Mouse (Mus musculus): Measurements from ENCODE around the gene 4930544D05Rik.
"Not testable (repeated sequence)": the region's sequence is repeated elsewhere in the genome, so short reads cannot be mapped to it uniquely, and the experiment has no call there.

The 4930544D05Rik gene

GRCm38 (mm10) chr11:70615516-70616093, at the start of gene 4930544D05Rik:
Gene 4930544D05Rik (plus strand): TSS chr11:70615848.
- no peak for DNase-seq (ENCODE audit: low spot score)

GRCm38 (mm10) chr11:70566586-70566985, 49.1 kb upstream of the 4930544D05Rik start:
- DNase-seq (ENCODE audit: low spot score): no peak

GRCm38 (mm10) chr11:70570614-70571013, 45.0 kb upstream of the 4930544D05Rik start:
- not testable (repeated sequence) for DNase-seq (ENCODE audit: low spot score)

GRCm38 (mm10) chr11:70571641-70572040, 44.0 kb upstream of the 4930544D05Rik start:
- DNase-seq (ENCODE audit: low spot score): no peak

GRCm38 (mm10) chr11:70572348-70572902, 43.2 kb upstream of the 4930544D05Rik start:
- no peak for DNase-seq (ENCODE audit: low spot score)

GRCm38 (mm10) chr11:70573872-70574271, 41.8 kb upstream of the 4930544D05Rik start:
- no peak for DNase-seq (ENCODE audit: low spot score)

- DNase-seq (ENCODE audit: low spot score): peak; percentile 50
These were observed 38.4 kb upstream of the 4930544D05Rik start for GRCm38 (mm10) chr11:70577201-70577600.

GRCm38 (mm10) chr11:70578962-70579361, 36.7 kb upstream of the 4930544D05Rik start:
- no peak for DNase-seq (ENCODE audit: low spot score)

GRCm38 (mm10) chr11:70579710-70580357, 35.8 kb upstream of the 4930544D05Rik start:
- no peak for DNase-seq (ENCODE audit: low spot score)

- no peak for DNase-seq (ENCODE audit: low spot score)
These were observed 35.3 kb upstream of the 4930544D05Rik start for GRCm38 (mm10) chr11:70580358-70580720.

GRCm38 (mm10) chr11:70580921-70581320, 34.7 kb upstream of the 4930544D05Rik start:
- DNase-seq (ENCODE audit: low spot score): no peak

- DNase-seq (ENCODE audit: low spot score): no peak
These were observed 33.5 kb upstream of the 4930544D05Rik start for GRCm38 (mm10) chr11:70582196-70582595.

GRCm38 (mm10) chr11:70583022-70583714, 32.5 kb upstream of the 4930544D05Rik start:
- no peak for DNase-seq (ENCODE audit: low spot score)

- peak; percentile 44 for DNase-seq (ENCODE audit: low spot score)
These were observed 31.9 kb upstream of the 4930544D05Rik start for GRCm38 (mm10) chr11:70583775-70584174.

GRCm38 (mm10) chr11:70585457-70585856, 30.2 kb upstream of the 4930544D05Rik start:
- peak; percentile 90 for DNase-seq (ENCODE audit: low spot score)

GRCm38 (mm10) chr11:70586261-70586660, 29.4 kb upstream of the 4930544D05Rik start:
- DNase-seq (ENCODE audit: low spot score): no peak

- DNase-seq (ENCODE audit: low spot score): no peak
These were observed 28.7 kb upstream of the 4930544D05Rik start for GRCm38 (mm10) chr11:70586954-70587353.

GRCm38 (mm10) chr11:70591733-70592132, 23.9 kb upstream of the 4930544D05Rik start:
- no peak for DNase-seq (ENCODE audit: low spot score)

GRCm38 (mm10) chr11:70594253-70594989, 21.2 kb upstream of the 4930544D05Rik start:
- no peak for DNase-seq (ENCODE audit: low spot score)

- no peak for DNase-seq (ENCODE audit: low spot score)
These were observed 20.0 kb upstream of the 4930544D05Rik start for GRCm38 (mm10) chr11:70595638-70596037.

GRCm38 (mm10) chr11:70596094-70596493, 19.6 kb upstream of the 4930544D05Rik start:
- DNase-seq (ENCODE audit: low spot score): no peak

- DNase-seq (ENCODE audit: low spot score): no peak
These were observed 18.3 kb upstream of the 4930544D05Rik start for GRCm38 (mm10) chr11:70597301-70597700.
